Mouse (Mus musculus): ENCODE results near the gene Cap1. TPM values are rescaled to one million over a fixed set of nuclear protein-coding genes. Genes with fewer than 3 reads are reported as not detected.

Cap1 gene
- polyA plus RNA-seq, 1 experiment from 2014 or later = 76.7 TPM

Other genes with a start within 250 kb of the Cap1 start
- gene 9530002B09Rik, start 196.8 kb downstream of the Cap1 start, polyA plus RNA-seq (2014; fragmentation: Nextera tagmentation; extraction: Ambion mirVana) = not detected in 2 replicates
- gene Ppt1, start 49.8 kb downstream of the Cap1 start, polyA plus RNA-seq (2014; fragmentation: Nextera tagmentation; extraction: Ambion mirVana) = 64.6 and 82.5 TPM in 2 replicates
- 3.1 and 3.4 TPM in 2 replicates for gene Mfsd2a, start 75.1 kb upstream of the Cap1 start, polyA plus RNA-seq (2014; fragmentation: Nextera tagmentation; extraction: Ambion mirVana)
- gene Mycl, start 109.6 kb upstream of the Cap1 start, polyA plus RNA-seq (2014; fragmentation: Nextera tagmentation; extraction: Ambion mirVana) = 7.9 and 13.8 TPM in 2 replicates
- gene Trit1, start 130.5 kb upstream of the Cap1 start, polyA plus RNA-seq (2014; fragmentation: Nextera tagmentation; extraction: Ambion mirVana) = 15.8 and 21.7 TPM in 2 replicates
- gene Bmp8b, start 219.1 kb upstream of the Cap1 start, polyA plus RNA-seq (2014; fragmentation: Nextera tagmentation; extraction: Ambion mirVana) = 0.16 and 0.41 TPM in 2 replicates
- gene Oxct2b, start 230.2 kb upstream of the Cap1 start, polyA plus RNA-seq (2014; fragmentation: Nextera tagmentation; extraction: Ambion mirVana) = 0.45 TPM in 1 of 2 replicates, not detected in the other